Mouse (Mus musculus) adrenal gland, postnatal 36 days (tissue): ENCODE results near the gene Smagp. TPM values are rescaled to one million over a fixed set of nuclear protein-coding genes. Genes with fewer than 3 reads are reported as not detected.

Source experiments
- DNase-seq, 2 experiments: peaks; one replicate each; pipeline ENCODE4 v3.0.0; 2021; ENCODE audit warnings: mixed read lengths in 1 of 2
- total RNA-seq, 2 experiments: library from RNA; stranded (reverse); gene quantifications; 2 replicates each; pipeline ENCODE4 v1.2.3; 2021

Gene Smagp
- total RNA-seq, 2 experiments from 2014 or later: 37.5 to 49.6 TPM

GRCm38 (mm10) chr15:100666219-100666696, 29.5 kb upstream of the Smagp start:
- DNase-seq: no peak

GRCm38 (mm10) chr15:100665411-100666218, 28.9 kb upstream of the Smagp start:
- no peak for DNase-seq

GRCm38 (mm10) chr15:100664813-100665274, 28.1 kb upstream of the Smagp start:
- no peak for DNase-seq

GRCm38 (mm10) chr15:100660805-100661204, 24.1 kb upstream of the Smagp start:
- DNase-seq: peak; percentile 38 to 47

- DNase-seq: peak; percentile 62
Observed at GRCm38 (mm10) chr15:100660306-100660705, 23.6 kb upstream of the Smagp start.

DNA sequence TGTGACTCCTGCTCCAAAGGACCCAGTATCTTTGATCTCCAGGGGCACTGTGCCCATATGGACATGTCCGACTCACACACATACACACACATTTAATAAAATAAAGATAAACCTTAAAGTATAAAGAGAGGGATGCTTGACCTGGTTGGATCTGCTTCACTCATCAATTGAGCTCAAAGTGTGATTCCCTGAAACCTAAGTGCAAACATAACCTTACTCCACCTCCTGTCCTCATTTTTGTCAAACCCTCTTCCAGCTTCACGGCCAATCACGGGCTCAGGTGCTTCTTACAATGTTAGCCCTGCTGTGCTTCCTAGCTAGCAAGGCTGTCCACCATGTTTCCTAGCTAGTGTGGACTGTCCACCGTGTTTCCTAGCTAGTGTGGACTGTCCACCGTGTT, 18.5 kb upstream of the Smagp start:
- no peak for DNase-seq

DNA sequence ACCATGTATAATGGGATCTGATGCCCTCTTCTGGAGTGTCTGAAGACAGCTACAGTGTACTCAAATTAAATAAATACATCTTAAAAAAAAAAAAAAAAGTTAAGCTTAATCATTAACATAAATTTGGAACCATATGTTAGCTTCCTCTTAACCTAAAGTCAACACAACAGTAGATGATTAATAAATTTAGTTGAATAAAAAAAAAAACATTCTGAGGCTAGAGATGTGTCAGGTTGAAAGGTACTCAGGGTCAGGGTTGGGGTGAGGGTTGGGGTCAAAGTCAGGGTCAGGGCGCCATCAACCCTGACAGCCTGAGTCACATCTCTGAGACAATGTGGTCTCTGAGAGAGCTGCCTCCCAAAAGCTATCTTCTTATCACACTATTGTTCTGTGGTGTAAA, 17.5 kb upstream of the Smagp start:
- no peak for DNase-seq

GRCm38 (mm10) chr15:100651610-100652009, 14.9 kb upstream of the Smagp start:
- DNase-seq: no peak

GRCm38 (mm10) chr15:100650111-100650510, 13.4 kb upstream of the Smagp start:
- no peak for DNase-seq

GRCm38 (mm10) chr15:100646161-100646560, 9.4 kb upstream of the Smagp start:
- no peak for DNase-seq

DNA sequence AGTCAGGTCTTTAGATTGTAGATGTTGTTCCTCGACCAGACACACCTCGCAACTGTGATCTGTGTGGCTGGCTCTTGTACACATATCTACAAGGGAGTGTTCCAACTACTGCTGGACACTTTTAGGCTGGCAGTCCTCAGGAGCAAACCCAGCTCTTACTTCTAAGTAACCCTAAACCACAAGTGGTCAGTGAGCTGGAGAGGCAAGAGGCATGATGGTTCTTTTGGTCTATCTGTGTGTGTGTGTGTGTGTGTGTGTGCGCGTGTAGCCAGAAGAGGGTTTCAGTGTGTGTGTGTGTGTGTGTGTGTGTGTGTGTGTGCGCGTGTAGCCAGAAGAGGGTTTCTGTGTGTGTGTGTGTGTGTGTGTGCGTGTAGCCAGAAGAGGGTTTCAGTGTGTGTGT, 5.7 kb upstream of the Smagp start:
- no peak for DNase-seq

- DNase-seq: no peak
Observed at GRCm38 (mm10) chr15:100641226-100641810, 4.6 kb upstream of the Smagp start.

DNA sequence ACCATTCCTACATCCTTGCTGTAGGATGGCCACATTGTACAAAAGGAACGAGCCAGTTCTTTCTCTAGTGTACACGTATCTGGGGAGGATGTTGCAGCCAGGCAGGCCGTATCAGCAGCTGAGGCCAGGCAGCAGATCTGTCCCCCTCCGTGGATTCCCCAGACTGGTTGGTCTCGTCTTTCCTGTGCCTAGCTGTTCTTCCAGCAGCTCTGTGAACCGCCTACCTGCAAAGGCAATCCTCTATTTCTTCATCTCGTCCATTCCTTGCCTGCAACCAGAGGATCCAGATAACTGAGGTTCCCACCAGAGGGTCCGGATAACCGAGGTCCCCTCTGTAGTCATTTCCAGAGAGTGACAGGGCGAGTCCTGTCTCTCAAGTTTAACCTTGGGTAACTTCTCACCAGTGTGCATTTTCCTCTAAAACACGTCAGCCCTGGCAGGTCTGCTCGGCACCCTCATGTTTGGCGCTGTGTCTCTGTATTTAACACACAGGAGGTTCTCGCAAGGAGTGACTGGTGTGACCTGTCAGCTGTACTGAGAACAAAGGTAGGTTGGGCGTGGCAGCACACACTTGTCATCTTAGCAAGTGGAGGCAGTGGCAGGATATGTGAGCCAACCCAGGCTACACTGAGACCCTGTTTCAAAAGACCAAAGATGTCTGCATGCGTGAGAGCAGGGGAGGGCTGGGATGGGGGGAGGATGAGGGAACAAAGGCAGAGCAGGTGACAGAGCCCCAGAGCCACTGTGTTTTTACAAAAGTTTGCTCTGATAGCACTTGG, 3.4 kb upstream of the Smagp start:
- DNase-seq: no peak

DNA sequence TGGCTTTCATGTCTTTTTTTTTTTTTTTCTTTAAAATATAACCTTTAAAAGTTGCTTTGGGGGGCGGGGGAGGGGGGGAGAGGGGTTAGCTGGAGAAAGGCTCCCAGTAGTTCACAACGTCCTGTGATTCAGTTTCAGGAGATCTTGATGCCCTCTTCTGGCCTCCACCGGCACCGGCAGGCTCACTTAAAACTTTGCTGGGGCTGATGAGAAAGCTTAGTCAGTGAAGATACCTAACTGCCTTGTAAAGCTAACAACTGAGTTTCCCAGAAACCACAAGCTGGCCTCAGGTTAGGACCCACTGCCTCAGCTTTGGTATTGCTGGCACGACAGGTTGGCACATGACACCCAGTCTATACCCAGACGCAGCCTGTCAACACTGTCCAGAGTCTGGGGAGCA, 921 bp upstream of the Smagp start:
- peak; percentile 76 to 77 for DNase-seq

GRCm38 (mm10) chr15:100635851-100636645, 692 bp downstream of the Smagp start:
- DNase-seq: no peak

DNA sequence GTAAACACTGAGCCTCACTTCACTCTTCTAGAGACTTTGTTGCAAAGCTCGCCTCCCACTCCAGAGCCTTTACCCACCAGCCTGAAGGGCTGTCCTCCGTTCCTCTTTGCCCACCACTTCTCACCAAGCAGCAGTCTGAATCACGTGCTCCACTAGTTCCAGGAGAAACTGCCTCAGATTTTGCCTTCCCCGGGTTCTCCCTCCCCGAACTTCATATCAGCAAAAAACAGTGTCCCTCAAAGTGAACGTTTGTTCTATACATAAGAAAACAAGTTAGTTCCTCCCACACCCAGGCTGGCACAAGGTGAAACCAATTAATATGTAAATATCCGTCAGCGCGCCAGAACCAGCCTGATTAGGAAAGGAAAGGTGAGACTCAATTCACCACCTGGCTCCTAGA, 1.5 kb downstream of the Smagp start:
- DNase-seq: no peak

DNA sequence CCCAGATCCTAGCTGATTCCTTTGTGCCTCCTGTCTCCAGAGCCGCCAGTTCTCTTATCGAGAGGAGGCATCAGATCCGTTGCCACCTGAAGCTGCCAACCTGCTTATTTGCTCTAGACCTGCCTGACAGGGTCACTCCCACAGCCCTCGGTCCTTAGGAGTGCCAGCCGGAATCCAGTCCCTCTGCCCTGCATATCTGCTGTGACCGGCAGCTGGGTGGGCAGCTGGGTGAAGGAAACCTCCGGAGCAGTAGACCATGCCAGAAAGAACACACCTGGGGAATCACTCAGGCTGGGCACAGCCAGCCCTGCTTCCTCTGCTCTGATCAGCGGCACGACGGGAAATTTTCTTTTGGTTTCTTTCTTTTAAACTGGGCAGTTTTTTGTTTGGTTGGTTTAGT, 3.4 kb downstream of the Smagp start:
- no peak for DNase-seq

DNA sequence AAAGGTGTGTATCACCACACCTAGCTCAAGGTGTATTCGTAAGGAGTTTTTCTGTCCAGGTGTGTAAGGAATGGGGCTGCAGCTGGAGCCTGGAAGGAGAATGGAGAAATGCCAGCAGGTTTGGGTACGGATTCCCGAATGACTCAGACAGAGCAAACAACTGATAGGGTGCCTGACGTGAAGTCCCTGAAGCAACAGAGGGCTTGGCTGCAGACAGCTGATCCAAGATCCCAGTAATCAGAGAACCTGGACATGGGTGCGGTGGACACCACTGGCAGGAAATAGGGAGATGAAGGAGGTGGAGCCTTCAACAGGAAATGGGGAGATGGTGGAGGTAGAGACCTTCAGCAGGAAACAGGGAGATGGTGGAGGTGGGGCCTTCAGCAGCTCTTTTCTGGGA, 4.4 kb downstream of the Smagp start:
- DNase-seq: peak in 1 of 2 experiments; percentile 31

GRCm38 (mm10) chr15:100631454-100632170, 5.1 kb downstream of the Smagp start:
- no peak for DNase-seq

DNA sequence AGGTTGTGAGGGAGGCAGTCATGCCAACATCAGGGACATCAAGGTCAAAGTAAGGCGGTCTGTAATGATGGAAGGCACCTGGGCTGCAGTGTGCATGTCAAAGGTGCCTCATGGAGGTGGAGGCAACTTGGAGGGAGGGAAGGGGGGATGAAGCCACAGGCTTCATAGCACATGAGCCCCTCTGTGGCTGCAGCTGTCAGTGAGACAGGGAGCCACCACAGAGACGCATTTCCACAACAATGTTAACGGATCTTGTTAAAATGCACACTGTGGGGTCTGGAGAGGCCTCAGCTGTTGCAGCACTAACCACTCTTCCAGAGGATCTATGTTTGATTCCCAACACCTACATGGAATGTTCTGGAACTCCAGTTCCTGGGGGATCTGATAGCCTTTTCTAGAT, 6.6 kb downstream of the Smagp start:
- DNase-seq: no peak

DNA sequence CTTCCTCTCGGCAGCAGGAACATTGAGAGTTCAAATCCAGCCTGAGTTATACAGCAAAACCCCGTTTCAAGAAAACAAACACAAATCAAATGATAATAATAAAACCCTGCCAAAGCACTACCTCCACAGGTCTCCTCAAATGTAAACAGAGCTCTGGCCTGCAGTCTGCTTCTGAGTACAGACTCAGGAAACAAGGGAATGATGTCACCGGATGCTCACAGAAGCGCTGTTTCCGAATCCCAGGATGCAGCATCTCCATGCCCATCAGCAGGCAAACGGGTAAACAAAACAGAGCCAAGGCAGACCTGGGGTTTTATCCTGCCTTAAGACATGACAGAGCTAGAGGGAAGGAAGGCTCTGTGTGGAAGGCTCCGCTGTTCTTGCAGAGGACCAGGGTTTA, 7.9 kb downstream of the Smagp start:
- no peak for DNase-seq
